Mouse (Mus musculus): ENCODE measurements around the gene Tmem210. TPM values are rescaled to one million over a fixed set of nuclear protein-coding genes. Genes with fewer than 3 reads are reported as not detected.
A peak's percentile ranks its signal among the peaks of the same experiment; 100 is the strongest.

The Tmem210 gene
- polyA plus RNA-seq, 1 experiment from 2014 or later, result not detected

DNA sequence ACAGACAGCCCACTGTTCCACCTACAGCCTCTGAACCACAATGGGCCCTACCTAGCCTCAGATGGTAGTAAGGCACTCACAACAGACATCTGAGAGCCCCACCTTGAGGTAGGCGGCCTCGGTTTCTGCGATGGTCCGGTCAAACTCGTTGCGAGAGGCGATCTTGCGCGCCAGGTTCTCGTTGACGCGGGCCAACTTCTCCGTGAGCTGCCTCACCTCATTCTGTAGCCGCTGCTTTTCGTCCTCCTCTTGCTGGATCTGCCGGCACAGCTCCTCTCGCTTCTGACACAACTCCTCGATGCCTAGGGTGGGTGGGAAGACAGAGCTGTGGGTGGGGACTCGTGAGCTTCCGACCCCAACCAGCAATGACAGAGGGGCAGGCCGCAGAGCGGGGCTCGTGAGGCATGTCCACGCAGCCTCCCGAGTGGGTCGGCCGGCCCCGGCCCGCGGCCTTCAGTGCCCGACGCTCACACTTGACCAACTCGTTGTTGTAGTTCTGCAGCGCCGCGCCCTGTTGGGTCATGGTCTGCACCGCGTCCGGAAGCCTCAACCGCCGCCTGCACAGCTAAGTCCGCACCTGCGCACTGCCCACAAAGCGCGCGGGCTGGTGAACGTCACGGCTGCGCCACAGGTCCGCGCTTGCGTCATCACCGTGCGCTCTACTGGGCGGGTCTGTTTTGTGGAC, 16.0 kb upstream of the Tmem210 start, which contains the start of the genes Ssna1 and Anapc2:
TSS of gene Ssna1 (minus strand) at position 612 of the 685 bp plus-strand sequence.
TSS of gene Anapc2 (plus strand) at position 652 of the 685 bp plus-strand sequence.
- peaks cover 5% of the 10 kb centered on the region for H3K36me3 ChIP-seq (ENCODE audit: control insufficient read depth, insufficient read depth, low read length)
- WGBS, result under 1% methylated on average over 55 of the region's 55 CpGs
- peaks cover 17% of the 10 kb centered on the region for H3K4me1 ChIP-seq (ENCODE audit: control insufficient read depth, insufficient read depth, low read length)
- H3K4me3 ChIP-seq (ENCODE audit: low read depth, low read length), result peak within 1 kb of the TSS; percentile 87
- peak within 1 kb of the TSS; percentile 31; the same call in 1 of the 2 replicates for H3K27ac ChIP-seq (ENCODE audit: low read depth, low read length)
- no peaks in the 10 kb centered on the region for H3K9me3 ChIP-seq (ENCODE audit: control insufficient read depth, low read length)
- no peaks in the 10 kb centered on the region for H3K27me3 ChIP-seq (ENCODE audit: control insufficient read depth, insufficient read depth, low read length)
- peak; percentile 97 for ATAC-seq (ENCODE audit: insufficient read depth, low FRiP score, low TSS enrichment)
- H3K9ac ChIP-seq (ENCODE audit: low read length), result peak within 1 kb of the TSS; percentile 70
- DNase-seq (ENCODE audit: low spot score), result peak; percentile 99
- H3K4me2 ChIP-seq (ENCODE audit: low read depth), result peak within 1 kb of the TSS; percentile 92

DNA sequence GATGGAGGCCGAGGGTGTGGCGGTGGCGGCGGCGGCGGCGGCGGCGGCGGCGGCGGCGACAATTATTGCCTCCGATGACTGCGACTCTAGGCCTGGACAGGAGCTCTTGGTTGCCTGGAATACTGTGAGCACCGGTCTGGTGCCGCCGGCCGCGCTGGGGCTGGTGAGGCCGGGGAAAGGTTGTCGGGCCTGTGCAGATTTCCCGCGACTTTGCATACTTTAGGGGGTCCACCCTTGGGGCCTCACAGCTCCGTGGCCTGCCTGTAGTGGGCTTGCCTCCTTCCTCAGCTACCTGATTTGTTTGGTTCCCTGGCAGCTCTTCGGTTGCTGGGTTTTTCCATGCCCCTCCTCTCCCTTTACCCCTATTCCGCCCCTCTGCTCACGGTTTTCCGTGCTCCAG, 15.4 kb upstream of the Tmem210 start:
- ATAC-seq (ENCODE audit: insufficient read depth, low FRiP score, low TSS enrichment) (peak; percentile 51), DNase-seq (ENCODE audit: low spot score) (no peak)
- peak overlapping the region; percentile 87 for H3K4me3 ChIP-seq (ENCODE audit: low read depth, low read length)
- WGBS, result under 1% methylated on average over 29 of the region's 29 CpGs
- peaks cover 17% of the 10 kb centered on the region for H3K4me1 ChIP-seq (ENCODE audit: control insufficient read depth, insufficient read depth, low read length)
- H3K9ac ChIP-seq (ENCODE audit: low read length), result peak overlapping the region; percentile 70
- H3K36me3 ChIP-seq (ENCODE audit: control insufficient read depth, insufficient read depth, low read length), result peaks cover 5% of the 10 kb centered on the region
- H3K4me2 ChIP-seq (ENCODE audit: low read depth), result peak overlapping the region; percentile 92
- H3K27me3 ChIP-seq (ENCODE audit: control insufficient read depth, insufficient read depth, low read length), result no peaks in the 10 kb centered on the region
- H3K9me3 ChIP-seq (ENCODE audit: control insufficient read depth, low read length), result no peaks in the 10 kb centered on the region
- peak overlapping the region; percentile 31; the same call in 1 of the 2 replicates for H3K27ac ChIP-seq (ENCODE audit: low read depth, low read length)

DNA sequence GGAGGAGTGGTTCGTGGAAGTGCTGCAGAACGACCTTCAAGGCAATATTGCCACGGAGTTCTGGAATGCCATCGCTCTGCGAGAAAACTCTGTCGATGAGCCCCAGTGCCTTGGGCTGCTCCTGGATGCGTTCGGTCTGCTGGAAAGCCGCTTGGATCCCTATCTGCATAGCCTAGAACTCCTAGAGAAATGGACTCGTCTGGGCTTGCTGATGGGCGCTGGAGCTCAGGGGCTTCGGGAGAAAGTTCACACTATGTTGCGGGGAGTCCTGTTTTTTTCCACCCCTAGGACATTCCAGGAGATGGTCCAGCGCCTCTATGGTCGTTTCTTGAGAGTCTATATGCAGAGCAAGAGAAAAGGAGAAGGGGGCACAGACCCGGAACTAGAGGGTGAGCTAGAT, 14.9 kb upstream of the Tmem210 start:
- Histone ChIP-seq H3K27ac (ENCODE audit: low read depth, low read length) (no peak overlapping the region), H3K27me3 (ENCODE audit: control insufficient read depth, insufficient read depth, low read length) (no peaks in the 10 kb centered on the region), H3K4me3 (ENCODE audit: low read depth, low read length) (peak overlapping the region; percentile 87), H3K4me1 (ENCODE audit: control insufficient read depth, insufficient read depth, low read length) (peaks cover 17% of the 10 kb centered on the region), H3K4me2 (ENCODE audit: low read depth) (peak overlapping the region; percentile 92), H3K36me3 (ENCODE audit: control insufficient read depth, insufficient read depth, low read length) (peaks cover 8% of the 10 kb centered on the region), H3K9ac (ENCODE audit: low read length) (peak overlapping the region; percentile 70), H3K9me3 (ENCODE audit: control insufficient read depth, low read length) (no peaks in the 10 kb centered on the region)
- DNase-seq (ENCODE audit: low spot score) (no peak), ATAC-seq (ENCODE audit: insufficient read depth, low FRiP score, low TSS enrichment) (no peak)
- 40% methylated on average over 16 of the region's 16 CpGs for WGBS

DNA sequence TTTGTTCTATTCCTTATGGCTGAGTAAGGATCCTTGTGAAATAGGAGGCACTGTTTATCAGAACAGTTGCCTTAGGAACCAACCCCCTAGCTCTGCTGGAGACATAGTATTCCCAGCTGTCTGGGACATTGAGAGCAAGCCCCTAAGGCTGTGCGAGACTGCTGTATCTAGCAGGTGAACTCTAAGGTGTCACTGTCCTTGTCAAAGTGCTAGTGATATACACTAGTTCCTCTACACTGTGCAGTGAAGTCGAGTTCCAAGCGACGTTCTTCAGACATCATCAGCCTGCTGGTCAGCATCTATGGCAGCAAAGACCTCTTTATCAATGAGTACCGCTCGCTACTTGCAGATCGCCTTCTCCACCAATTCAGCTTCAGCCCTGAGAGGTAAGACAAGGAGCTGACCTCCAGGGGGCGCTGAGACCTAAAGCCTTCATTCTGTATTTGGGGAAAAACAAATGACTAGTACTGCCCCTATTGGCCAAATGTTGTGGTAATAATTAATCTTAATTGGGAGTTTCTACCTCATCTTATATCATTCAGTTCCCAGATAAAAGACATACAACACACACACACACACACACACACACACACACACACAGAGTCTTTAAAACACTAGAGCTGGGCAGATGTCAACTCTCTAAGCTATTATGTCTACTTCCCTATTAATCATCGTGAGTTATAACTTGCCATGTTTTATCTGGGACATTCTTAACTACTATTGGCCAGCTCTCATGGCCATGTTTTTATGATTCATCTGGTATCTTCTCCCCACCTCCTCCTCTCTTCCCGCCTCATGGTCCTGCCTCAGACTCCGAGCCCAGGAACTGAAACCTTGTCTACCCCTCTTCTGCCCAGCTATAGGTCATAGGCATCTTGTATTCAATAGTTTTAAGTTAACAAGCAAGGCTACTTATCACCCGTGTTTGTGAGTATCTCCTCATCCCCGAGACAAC, 8.7 kb upstream of the Tmem210 start:
- Histone ChIP-seq H3K4me2 (ENCODE audit: low read depth) (no peak overlapping the region), H3K4me3 (ENCODE audit: low read depth, low read length) (no peak overlapping the region), H3K36me3 (ENCODE audit: control insufficient read depth, insufficient read depth, low read length) (peaks cover 28% of the 10 kb centered on the region), H3K4me1 (ENCODE audit: control insufficient read depth, insufficient read depth, low read length) (no peaks in the 10 kb centered on the region), H3K9me3 (ENCODE audit: control insufficient read depth, low read length) (no peaks in the 10 kb centered on the region), H3K27me3 (ENCODE audit: control insufficient read depth, insufficient read depth, low read length) (no peaks in the 10 kb centered on the region), H3K9ac (ENCODE audit: low read length) (no peak overlapping the region), H3K27ac (ENCODE audit: low read depth, low read length) (no peak overlapping the region)
- DNase-seq (ENCODE audit: low spot score) (peak; percentile 81), ATAC-seq (ENCODE audit: insufficient read depth, low FRiP score, low TSS enrichment) (no peak)
- 67% methylated on average over 13 of the region's 13 CpGs for WGBS

DNA sequence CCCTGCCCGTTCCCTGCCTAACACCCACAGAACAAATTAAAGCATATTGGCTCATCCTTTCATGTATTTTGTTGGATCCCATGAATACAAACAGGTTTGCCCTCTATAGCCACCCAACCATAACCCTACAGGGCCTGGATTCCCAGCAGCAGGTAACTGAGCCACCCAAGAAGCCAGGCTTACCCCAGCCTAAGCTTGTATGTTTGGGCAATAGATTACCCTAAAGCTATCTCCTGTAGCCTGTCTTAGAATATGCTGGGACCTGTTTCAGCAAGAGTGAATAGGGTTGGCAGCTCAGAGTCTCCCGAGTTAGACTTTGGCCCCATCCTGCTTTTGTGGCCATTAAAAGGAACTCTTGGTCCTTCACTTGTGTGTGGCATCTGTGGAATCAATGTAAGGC, 2.4 kb upstream of the Tmem210 start:
- Histone ChIP-seq H3K4me3 (ENCODE audit: low read depth, low read length) (no peak overlapping the region), H3K36me3 (ENCODE audit: control insufficient read depth, insufficient read depth, low read length) (peaks cover 23% of the 10 kb centered on the region), H3K9ac (ENCODE audit: low read length) (no peak overlapping the region), H3K4me2 (ENCODE audit: low read depth) (no peak overlapping the region), H3K4me1 (ENCODE audit: control insufficient read depth, insufficient read depth, low read length) (no peaks in the 10 kb centered on the region), H3K9me3 (ENCODE audit: control insufficient read depth, low read length) (no peaks in the 10 kb centered on the region), H3K27ac (ENCODE audit: low read depth, low read length) (no peak overlapping the region), H3K27me3 (ENCODE audit: control insufficient read depth, insufficient read depth, low read length) (peaks cover 30% of the 10 kb centered on the region)
- DNase-seq (ENCODE audit: low spot score), result no peak
- ATAC-seq (ENCODE audit: insufficient read depth, low FRiP score, low TSS enrichment), result no peak
- WGBS, result 94% methylated on average over 2 of the region's 2 CpGs

GRCm38 (mm10) chr2:25286314-25286713, 1.6 kb upstream of the Tmem210 start:
- H3K36me3 ChIP-seq (ENCODE audit: control insufficient read depth, insufficient read depth, low read length), result peaks cover 17% of the 10 kb centered on the region
- H3K4me2 ChIP-seq (ENCODE audit: low read depth), result no peak overlapping the region
- ATAC-seq (ENCODE audit: insufficient read depth, low FRiP score, low TSS enrichment) (no peak), DNase-seq (ENCODE audit: low spot score) (no peak)
- peaks cover 37% of the 10 kb centered on the region for H3K27me3 ChIP-seq (ENCODE audit: control insufficient read depth, insufficient read depth, low read length)
- no peak overlapping the region for H3K4me3 ChIP-seq (ENCODE audit: low read depth, low read length)
- no peak overlapping the region for H3K9ac ChIP-seq (ENCODE audit: low read length)
- H3K27ac ChIP-seq (ENCODE audit: low read depth, low read length), result no peak overlapping the region
- no peaks in the 10 kb centered on the region for H3K4me1 ChIP-seq (ENCODE audit: control insufficient read depth, insufficient read depth, low read length)
- H3K9me3 ChIP-seq (ENCODE audit: control insufficient read depth, low read length), result no peaks in the 10 kb centered on the region
- WGBS, result 93% methylated on average over 1 of the region's 1 CpGs

DNA sequence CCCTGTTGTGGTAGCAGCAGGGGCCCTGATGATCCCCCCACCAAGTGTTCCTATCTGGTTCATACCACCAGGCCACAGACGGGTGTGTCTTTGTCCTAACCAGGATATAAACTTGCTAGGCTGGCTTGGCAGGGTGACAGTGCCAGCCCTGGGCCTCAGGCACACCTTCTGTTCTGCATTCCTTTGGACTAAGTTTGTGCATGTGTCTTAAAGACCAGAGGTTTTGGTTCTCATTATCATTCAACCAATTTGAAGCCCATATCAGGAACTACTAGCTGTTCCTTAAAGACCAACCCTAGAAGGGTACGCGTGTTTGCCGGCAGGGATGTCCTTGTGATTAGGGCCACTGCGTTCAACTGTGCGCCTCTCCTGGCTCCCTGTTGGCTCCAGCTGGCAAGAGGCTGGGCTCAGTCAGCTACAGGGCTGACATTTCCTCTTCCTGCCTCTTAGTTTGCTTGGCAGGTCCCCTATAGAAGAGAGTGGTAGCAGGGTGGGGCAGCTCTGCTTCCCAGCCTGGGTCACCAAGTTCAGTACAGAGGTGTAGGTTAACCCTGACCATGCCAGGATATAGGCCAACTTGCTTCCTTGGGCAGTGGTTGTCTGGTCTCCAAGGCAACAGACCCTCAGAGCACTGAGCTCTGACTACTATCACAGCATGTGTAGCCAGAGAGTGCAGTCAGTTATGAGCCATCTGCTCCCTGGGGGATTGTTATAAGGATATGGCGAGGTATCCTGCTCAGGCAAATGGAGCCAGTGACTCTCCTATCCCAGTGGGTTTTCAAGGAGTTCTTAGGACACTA, 908 bp upstream of the Tmem210 start:
- Histone ChIP-seq H3K27me3 (ENCODE audit: control insufficient read depth, insufficient read depth, low read length) (peaks cover 45% of the 10 kb centered on the region), H3K4me2 (ENCODE audit: low read depth) (no peak overlapping the region), H3K27ac (ENCODE audit: low read depth, low read length) (no peak overlapping the region), H3K36me3 (ENCODE audit: control insufficient read depth, insufficient read depth, low read length) (peaks cover 17% of the 10 kb centered on the region), H3K4me3 (ENCODE audit: low read depth, low read length) (no peak overlapping the region), H3K4me1 (ENCODE audit: control insufficient read depth, insufficient read depth, low read length) (no peaks in the 10 kb centered on the region), H3K9ac (ENCODE audit: low read length) (no peak overlapping the region), H3K9me3 (ENCODE audit: control insufficient read depth, low read length) (no peaks in the 10 kb centered on the region)
- DNase-seq (ENCODE audit: low spot score) (no peak), ATAC-seq (ENCODE audit: insufficient read depth, low FRiP score, low TSS enrichment) (no peak)
- WGBS, result 59% methylated on average over 7 of the region's 7 CpGs

- Histone ChIP-seq H3K9me3 (ENCODE audit: control insufficient read depth, low read length) (no peaks in the 10 kb centered on the region), H3K9ac (ENCODE audit: low read length) (no peak overlapping the region), H3K4me2 (ENCODE audit: low read depth) (no peak overlapping the region), H3K4me1 (ENCODE audit: control insufficient read depth, insufficient read depth, low read length) (no peaks in the 10 kb centered on the region), H3K27ac (ENCODE audit: low read depth, low read length) (no peak overlapping the region), H3K36me3 (ENCODE audit: control insufficient read depth, insufficient read depth, low read length) (peaks cover 14% of the 10 kb centered on the region), H3K27me3 (ENCODE audit: control insufficient read depth, insufficient read depth, low read length) (peaks cover 56% of the 10 kb centered on the region), H3K4me3 (ENCODE audit: low read depth, low read length) (no peak overlapping the region)
- ATAC-seq (ENCODE audit: insufficient read depth, low FRiP score, low TSS enrichment), result no peak
- DNase-seq (ENCODE audit: low spot score), result no peak
- 85% methylated on average over 7 of the region's 7 CpGs for WGBS
These were observed 895 bp downstream of the Tmem210 start for GRCm38 (mm10) chr2:25288734-25289345.

Measured in neural tube, embryonic 11.5 days (tissue).